Mouse (Mus musculus) retina, postnatal 1 day (tissue): ENCODE data around the gene Arl15.
"Not testable (repeated sequence)": the region's sequence is repeated elsewhere in the genome, so short reads cannot be mapped to it uniquely, and the experiment has no call there.

Source experiments
- DNase-seq: peaks from one replicate; pipeline ENCODE4 v3.0.0-alpha.2; 2012

Gene Arl15

GRCm38 (mm10) chr13:113794039-113794704 lies at the start of gene Arl15:
TSS of gene Arl15 (plus strand) at chr13:113794505.
- DNase-seq = peak; percentile 99

GRCm38 (mm10) chr13:113745301-113745700 lies 49.0 kb upstream of the Arl15 start:
- no peak for DNase-seq

DNA sequence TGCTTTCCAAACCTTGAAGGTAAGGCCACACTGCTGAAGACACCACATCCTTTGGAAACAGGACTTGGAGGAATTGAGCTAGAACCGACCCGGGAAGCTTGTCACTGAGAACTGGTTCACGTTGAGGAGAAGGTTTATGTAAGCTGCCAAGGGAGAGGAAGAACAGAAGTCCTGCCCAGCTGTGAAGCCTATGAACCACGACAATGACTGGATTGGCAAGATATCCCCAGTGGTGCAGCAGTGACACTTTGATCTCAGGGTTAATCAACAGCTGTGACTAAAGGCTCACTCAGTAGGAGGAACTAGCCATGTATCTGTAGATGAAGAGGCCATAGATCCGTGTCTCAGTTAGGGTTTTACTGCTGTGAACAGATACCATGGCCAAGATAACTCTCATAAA lies 43.5 kb upstream of the Arl15 start:
- DNase-seq = no peak

DNA sequence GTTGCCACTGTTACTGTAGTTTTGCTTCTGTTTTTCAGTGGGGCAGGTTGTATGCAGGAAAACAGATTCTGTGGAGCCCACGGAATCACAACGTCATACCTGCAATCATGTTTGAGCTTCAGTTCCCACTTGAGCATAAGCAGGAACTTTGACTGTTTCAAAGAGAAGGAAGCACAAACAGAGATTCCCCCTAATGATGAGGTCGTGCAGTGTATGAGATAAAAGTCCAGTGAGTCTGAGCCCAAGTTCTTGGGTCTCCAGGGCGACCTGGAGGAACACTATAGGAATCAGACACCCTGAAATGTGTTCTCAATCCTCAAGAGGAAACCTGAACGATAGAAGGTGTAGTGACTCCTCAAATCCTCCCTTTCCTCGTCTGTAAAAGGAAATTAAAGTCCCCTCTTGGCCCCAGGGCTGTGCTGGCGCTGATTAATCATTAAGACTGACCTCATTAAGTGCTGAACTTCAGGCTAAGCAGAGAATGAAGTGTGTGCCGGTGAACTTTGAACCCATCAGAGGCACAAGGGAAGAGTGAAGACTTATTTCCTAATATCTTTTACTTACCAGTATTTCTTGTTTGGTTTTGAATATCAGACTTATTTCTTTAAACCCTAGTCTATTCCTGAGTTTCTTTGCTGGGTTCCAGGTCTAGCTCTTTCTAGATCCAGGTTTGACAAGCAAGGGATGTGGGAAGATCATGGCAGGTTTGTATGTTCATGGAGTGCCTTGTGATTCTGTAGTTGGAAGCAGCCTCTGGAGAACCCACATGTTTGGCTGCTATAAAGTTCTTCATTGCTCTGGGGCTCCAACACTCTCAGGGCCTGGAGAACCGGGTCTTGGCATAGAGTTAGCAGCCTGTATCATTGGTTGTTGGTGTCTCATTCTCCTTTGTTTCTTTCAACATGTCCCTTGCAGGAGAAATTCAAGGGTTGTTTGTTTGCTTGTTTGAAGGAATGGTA lies 39.3 kb upstream of the Arl15 start:
- peak; percentile 11 for DNase-seq

DNA sequence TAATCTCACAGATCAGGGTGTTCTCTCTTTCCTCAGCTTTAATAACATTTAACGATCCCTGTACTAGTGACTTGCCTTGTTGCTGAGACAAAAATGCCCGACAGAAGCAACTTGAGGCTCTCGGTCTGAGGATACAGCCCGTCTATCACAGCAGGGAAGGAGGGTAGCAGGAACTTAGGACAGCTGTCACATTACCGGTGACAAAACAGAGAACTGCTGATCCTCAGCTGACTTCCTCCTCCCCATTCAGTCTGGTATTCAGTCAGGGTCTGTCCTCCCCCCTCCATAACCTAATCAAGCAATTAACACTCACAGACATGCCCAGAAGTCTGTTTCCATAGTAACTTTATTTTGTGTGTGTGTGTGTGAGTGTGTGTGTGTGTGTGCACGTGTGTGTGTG lies 38.5 kb upstream of the Arl15 start:
- DNase-seq = peak; percentile 24

- DNase-seq = no peak
Observed at GRCm38 (mm10) chr13:113761717-113762116, 32.6 kb upstream of the Arl15 start.

DNA sequence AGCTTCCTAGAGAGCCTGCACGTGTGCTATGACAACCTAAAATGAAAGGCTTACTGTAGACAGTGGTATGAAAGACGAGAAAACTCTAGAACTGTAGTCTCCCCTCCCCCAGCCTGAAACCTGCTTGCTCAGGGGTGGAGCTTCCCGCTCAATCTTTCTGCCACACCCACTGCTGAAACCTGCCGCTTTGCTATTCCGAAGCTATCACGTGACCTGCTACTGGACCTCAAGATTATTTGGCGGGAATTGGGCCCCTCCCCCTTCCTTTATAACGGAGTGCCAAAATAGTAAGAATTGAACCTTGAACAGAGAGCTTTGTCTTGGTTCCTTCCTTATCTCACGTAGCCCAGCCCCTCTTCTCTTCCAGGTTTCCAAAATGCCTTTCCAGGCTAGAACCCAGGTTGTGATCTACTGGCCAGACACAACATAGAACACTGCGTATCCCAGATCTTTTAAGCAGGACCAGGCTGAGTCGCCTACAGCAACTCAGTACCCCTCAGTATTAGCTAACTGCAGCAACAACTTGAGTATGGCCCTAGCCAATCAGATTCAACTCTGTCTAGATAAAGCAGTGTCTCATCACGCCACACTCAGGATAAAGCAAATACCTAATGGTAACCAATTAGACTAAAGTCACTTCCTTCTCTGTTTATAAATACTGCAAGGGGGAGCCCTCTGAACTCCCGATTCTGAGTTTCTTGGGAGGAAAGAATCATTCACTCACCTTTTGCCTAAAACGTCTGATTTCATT lies 31.4 kb upstream of the Arl15 start:
- DNase-seq = no peak

- peak; percentile 46 for DNase-seq
Observed at GRCm38 (mm10) chr13:113765411-113765810, 28.9 kb upstream of the Arl15 start.

DNA sequence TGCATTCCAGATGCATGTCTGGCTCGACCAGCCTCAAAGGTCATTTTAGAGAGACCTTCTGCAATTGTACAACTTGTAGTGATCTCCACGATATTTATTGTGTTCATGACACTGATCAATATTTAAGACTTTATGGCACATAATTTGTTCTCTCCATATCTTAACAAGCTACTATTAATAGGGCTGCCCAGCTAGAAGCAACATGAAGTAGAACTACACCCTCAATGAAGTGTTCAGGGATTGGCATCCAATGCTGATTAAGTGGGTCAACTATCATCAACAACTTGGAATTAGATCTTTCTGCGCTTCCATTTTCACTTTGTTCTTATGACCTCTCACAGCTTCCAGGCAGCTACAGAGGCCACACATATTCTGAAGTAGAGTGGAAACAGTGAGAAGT lies 24.5 kb upstream of the Arl15 start:
- no peak for DNase-seq

DNA sequence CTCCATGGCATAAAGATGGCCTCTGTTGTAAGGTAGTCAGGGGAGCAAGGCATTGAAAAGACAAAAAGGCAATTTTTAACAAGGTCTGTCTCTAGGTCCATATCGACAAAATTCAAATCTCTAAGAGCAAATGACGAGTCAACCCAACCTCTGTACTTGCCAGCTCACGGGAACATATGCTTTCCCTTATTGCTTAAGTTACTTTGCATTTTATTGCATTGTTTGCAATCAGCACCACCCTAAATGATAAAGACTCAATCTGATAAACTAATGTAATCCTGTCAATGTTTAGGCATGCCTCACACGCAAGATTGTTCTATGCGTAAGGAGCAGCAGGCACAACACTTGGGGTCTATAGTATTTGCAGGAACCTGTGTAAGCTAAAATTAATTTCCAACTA lies 24.0 kb upstream of the Arl15 start:
- no peak for DNase-seq

DNA sequence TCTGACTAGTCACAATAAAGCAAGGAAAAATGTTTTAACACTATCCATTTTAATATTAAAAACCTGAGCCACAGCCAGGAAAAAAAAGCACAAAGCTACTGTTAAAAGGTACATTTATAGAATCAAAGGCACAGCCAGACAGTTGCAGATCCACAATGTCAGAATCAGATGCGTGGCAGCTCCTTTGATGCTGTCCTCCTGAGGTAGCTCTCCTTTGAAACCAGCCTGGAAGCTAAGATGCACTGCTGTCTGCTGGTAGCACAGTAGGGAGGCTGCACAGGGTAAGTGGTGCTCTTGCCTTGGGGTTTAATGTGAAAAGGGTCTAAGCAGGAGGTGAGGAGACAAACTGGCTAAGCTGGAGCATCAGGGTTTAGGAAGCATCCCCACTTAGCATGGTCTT lies 23.0 kb upstream of the Arl15 start:
- DNase-seq = no peak

- DNase-seq = no peak
Observed at GRCm38 (mm10) chr13:113774799-113775198, 19.5 kb upstream of the Arl15 start.

DNA sequence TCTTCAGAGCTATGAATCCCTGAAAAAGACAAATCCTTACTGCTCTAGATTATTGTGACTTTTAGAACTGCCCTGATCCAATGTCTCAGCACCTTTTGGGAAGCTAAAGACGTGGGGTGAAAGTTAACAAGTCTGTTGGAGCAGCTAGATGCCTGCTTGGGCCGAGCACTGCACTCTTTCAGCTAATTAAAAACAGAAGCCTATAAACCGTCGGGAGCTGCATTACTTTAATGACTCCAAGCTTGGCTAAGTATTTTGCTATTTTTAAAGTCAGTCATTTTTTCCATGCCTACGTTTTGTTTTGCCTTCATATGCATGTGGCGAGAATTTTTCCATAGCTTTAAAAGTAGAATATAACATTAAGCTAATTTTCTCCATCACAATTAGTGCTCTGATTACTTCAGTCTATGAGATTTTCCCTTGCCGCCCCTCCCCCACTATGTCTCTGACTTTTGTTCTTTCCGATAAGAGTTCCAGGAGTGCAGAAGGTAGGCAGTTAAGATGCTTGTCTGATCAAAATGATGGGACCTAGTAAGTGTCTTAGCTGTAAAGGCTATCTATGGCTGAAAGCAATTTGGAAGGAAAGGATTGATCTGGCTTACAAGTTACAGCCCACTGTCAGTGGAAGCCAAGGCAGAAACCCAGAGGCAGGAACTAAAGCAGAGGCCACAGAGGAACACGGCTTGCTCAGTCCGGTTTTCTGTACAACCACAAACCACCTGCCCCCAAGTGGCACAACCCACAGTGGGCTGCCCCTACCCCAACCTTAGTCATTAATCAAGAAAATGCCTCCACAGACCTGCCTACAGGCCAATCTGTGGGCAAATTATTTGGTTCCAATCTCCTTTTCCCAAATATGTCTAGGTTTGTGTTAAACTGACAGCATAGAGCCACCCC lies 18.8 kb upstream of the Arl15 start:
- no peak for DNase-seq

DNA sequence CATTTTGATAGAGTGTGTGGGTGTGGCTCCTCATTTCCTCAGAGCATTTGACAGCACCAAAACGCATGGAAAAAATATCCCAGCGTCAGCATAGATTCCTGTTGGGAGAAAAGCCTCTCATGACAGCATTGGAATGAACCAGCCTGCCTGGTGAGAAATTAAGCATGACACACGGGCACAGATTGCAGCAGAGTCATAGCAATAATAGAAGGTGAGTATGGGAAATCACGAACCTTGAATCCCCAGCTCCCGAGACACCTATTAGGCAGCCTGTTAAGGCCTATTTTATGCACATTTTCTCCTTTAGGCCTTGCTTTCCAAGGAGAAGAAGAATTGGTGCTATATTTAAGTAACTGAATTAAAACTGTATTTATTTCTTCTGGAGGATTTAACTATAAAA lies 8.5 kb upstream of the Arl15 start:
- no peak for DNase-seq

DNA sequence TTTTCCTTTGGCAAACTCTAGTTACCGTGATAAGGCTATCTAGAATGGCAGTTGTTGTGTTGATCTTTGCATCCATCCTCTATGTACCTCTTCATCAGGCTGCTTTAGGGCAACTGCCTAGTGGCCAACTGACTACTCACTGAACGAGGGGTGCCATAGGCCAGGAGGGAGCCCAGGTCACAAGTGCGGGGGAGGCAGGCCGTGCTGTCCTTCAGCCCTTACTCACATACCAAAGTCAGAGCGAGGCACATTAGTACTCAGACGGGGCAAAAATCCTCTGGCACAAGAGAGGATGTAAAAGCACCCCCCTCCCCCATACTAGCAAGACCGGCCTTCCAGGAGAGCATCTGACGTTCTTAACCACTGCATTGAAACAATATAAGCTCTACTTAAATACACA lies 7.2 kb upstream of the Arl15 start:
- DNase-seq = no peak

- DNase-seq = not testable (repeated sequence)
Observed at GRCm38 (mm10) chr13:113790016-113790415, 4.3 kb upstream of the Arl15 start.

DNA sequence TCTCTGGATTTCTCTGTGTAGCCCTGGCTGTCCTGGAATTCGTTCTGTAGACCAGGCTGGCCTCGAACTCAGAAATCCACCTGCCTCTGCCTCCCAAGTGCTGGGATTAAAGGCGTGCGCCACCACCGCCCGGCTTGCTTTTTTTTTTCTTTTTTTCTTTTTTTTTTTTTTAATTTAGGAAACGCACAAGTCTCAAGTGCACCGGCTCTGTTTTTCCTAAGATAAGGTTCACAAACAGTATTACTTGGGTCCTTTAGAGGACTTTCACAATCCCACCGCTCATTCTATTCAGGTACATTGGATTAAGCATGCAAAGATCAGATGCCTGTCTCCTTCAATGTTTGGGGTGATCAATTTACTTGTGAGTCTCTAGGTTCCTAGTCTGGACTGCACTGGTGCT lies 668 bp upstream of the Arl15 start:
- no peak for DNase-seq

- no peak for DNase-seq
Observed at GRCm38 (mm10) chr13:113794705-113795655, 675 bp downstream of the Arl15 start.

- no peak for DNase-seq
Observed at GRCm38 (mm10) chr13:113797378-113797777, 3.1 kb downstream of the Arl15 start.

- no peak for DNase-seq
Observed at GRCm38 (mm10) chr13:113799361-113799760, 5.1 kb downstream of the Arl15 start.

DNA sequence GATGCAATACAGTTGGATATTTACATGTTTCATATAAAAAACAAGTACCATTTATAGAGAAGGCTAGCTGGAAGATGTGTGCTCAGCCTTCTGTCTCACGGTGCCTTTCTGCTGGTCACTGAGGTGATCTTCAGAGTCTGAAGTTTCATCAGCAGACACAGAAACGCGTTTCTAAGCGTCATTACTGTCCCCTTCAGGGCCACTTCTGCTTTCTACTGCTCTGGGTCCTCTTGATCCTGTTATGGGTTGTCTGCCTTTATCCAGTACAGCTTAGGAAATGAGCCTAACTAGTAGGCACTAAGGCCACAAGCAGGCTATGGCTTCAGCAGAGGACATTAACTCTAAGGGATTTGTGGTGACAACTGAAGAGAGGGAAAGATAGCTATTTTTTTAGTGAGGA lies 5.9 kb downstream of the Arl15 start:
- DNase-seq = no peak
